Comparison of ENCODE assay signal across 17 mouse cellular contexts in genomic region chr1:70787146-70787545, GRCm38 (mm10).
DNase-seq lines count a peak whose midpoint lies in the region; ATAC-seq and TF ChIP-seq lines count a peak whose summit lies in the region.
"Had no signal": no experiment of that assay in that cellular context is flagged by ENCODE, and none has a peak within 500 bp of the region (broad histone marks: within the 10 kb centered on the region; RNA-seq: fewer than 3 reads in every experiment).

No protein-coding gene starts in this region.

- TF ChIP-seq CTCF in intestine, postnatal 0 days (IDR thresholded peaks at IDR 0.05; ENCODE audit: low read depth): peak; percentile 50
- peak; percentile 41 for TF ChIP-seq CTCF in lung, adult 2 months (IDR thresholded peaks at IDR 0.05; ENCODE audit: insufficient read depth, low read length)

- no peaks in the 10 kb centered on the region for H3K27me3 ChIP-seq in intestine, postnatal 0 days (replicated peaks; ENCODE audit: control insufficient read depth, insufficient read depth, low read length)
- no peaks in the 10 kb centered on the region for H3K27me3 ChIP-seq in intestine, embryonic 16.5 days (replicated peaks; ENCODE audit: control insufficient read depth, insufficient read depth, low read length)
- H3K27me3 ChIP-seq in hindbrain, embryonic 16.5 days (replicated peaks; ENCODE audit: control insufficient read depth, insufficient read depth, low read length): no peaks in the 10 kb centered on the region
- H3K27me3 ChIP-seq: heart, embryonic 15.5 days; hindbrain, embryonic 13.5 days; limb, embryonic 12.5 days; midbrain, embryonic 13.5 days had no signal

- no peak for TF ChIP-seq POLR2A in lung, adult 2 months (IDR thresholded peaks at IDR 0.05; ENCODE audit: borderline replicate concordance, extremely low read depth, low read depth, low read length)

- no peaks in the 10 kb centered on the region for H3K4me1 ChIP-seq in intestine, postnatal 0 days (replicated peaks; ENCODE audit: control insufficient read depth, insufficient read depth, low read length)
- no peaks in the 10 kb centered on the region for H3K4me1 ChIP-seq in intestine, embryonic 16.5 days (ENCODE audit: control insufficient read depth, insufficient read depth, low read length)
- no peaks in the 10 kb centered on the region for H3K4me1 ChIP-seq in lung, adult 2 months (ENCODE audit: control insufficient read depth, insufficient read depth, low read length)
- H3K4me1 ChIP-seq in ES-E14 (ENCODE audit: control insufficient read depth in 2 of 2, insufficient read depth in 2 of 2, low read length in 2 of 2, poor library complexity in 1 of 2): no peaks in the 10 kb centered on the region
- no peaks in the 10 kb centered on the region for H3K4me1 ChIP-seq in hindbrain, embryonic 16.5 days (ENCODE audit: control insufficient read depth, insufficient read depth, low read depth, low read length)
- H3K4me1 ChIP-seq: heart, embryonic 15.5 days; hindbrain, embryonic 13.5 days; limb, embryonic 12.5 days; midbrain, embryonic 13.5 days had no signal

- H3K36me3 ChIP-seq in intestine, postnatal 0 days (ENCODE audit: control insufficient read depth, insufficient read depth): no peaks in the 10 kb centered on the region
- H3K36me3 ChIP-seq in intestine, embryonic 16.5 days (ENCODE audit: control insufficient read depth, insufficient read depth, low read length): no peaks in the 10 kb centered on the region
- H3K36me3 ChIP-seq in ES-E14 (ENCODE audit: control insufficient read depth, insufficient read depth, low read length, poor library complexity, severe bottlenecking): no peaks in the 10 kb centered on the region
- H3K36me3 ChIP-seq in hindbrain, embryonic 16.5 days (ENCODE audit: control insufficient read depth, insufficient read depth, low read length): no peaks in the 10 kb centered on the region
- H3K36me3 ChIP-seq: heart, embryonic 15.5 days; hindbrain, embryonic 13.5 days; limb, embryonic 12.5 days; midbrain, embryonic 13.5 days had no signal

- H3K9me3 ChIP-seq in intestine, postnatal 0 days (ENCODE audit: control insufficient read depth): no peaks in the 10 kb centered on the region
- no peaks in the 10 kb centered on the region for H3K9me3 ChIP-seq in intestine, embryonic 16.5 days (ENCODE audit: control insufficient read depth, low read length)
- H3K9me3 ChIP-seq in ES-E14 (ENCODE audit: control insufficient read depth, insufficient read depth, low read depth, low read length): no peaks in the 10 kb centered on the region
- no peaks in the 10 kb centered on the region; the same call in 1 of the 2 replicates for H3K9me3 ChIP-seq in hindbrain, embryonic 16.5 days (ENCODE audit: control insufficient read depth, low read length)
- H3K9me3 ChIP-seq: heart, embryonic 15.5 days; hindbrain, embryonic 13.5 days; limb, embryonic 12.5 days; midbrain, embryonic 13.5 days had no signal

- no peak overlapping the region for H3K27ac ChIP-seq in intestine, postnatal 0 days (ENCODE audit: low read depth, low read length)
- H3K27ac ChIP-seq in intestine, embryonic 16.5 days (ENCODE audit: low read length): no peak overlapping the region
- H3K27ac ChIP-seq in ES-E14 (ENCODE audit: insufficient read depth, low read depth, low read length, poor library complexity, severe bottlenecking): no peak overlapping the region
- H3K27ac ChIP-seq in hindbrain, embryonic 16.5 days (ENCODE audit: low read depth, low read length): no peak overlapping the region
- H3K27ac ChIP-seq: heart, embryonic 15.5 days; hindbrain, embryonic 13.5 days; limb, embryonic 12.5 days; midbrain, embryonic 13.5 days had no signal

- ATAC-seq in intestine, postnatal 0 days: no peak
- ATAC-seq in intestine, embryonic 16.5 days: no peak
- ATAC-seq in megakaryocyte progenitor cell, adult 5-6 weeks (replicated peaks; ENCODE audit: poor library complexity): peak; percentile 46; the same call in 1 of the 2 replicates
- no peak for ATAC-seq in hindbrain, embryonic 16.5 days
- ATAC-seq: midbrain, embryonic 13.5 days had no signal

- no peak overlapping the region for H3K4me2 ChIP-seq in intestine, postnatal 0 days (replicated peaks; ENCODE audit: low read depth)
- no peak overlapping the region for H3K4me2 ChIP-seq in intestine, embryonic 16.5 days (ENCODE audit: low read depth, low read length)
- no peak overlapping the region for H3K4me2 ChIP-seq in hindbrain, embryonic 16.5 days (ENCODE audit: low read length)
- H3K4me2 ChIP-seq: heart, embryonic 15.5 days; hindbrain, embryonic 13.5 days; limb, embryonic 12.5 days; midbrain, embryonic 13.5 days had no signal

- DNase-seq in lung, adult 2 months: no peak
- no peak for DNase-seq in lung, adult 18-20 months
- peak; percentile 15 for DNase-seq in ES-E14 (ENCODE audit: low read depth, low spot score)
- DNase-seq in layer of hippocampus, postnatal 25 days (ENCODE audit: extremely low spot score in 1 of 2, low spot score in 1 of 2): no peak
- DNase-seq: gastrocnemius, postnatal 36 days; kidney, postnatal 10 days; lung, postnatal 14 days; right cerebral cortex, postnatal 25 days; thymus, adult 2 months had no signal

- no peak overlapping the region for H3K4me3 ChIP-seq in intestine, postnatal 0 days (ENCODE audit: low read depth, low read length)
- no peak overlapping the region for H3K4me3 ChIP-seq in intestine, embryonic 16.5 days (ENCODE audit: low read length)
- H3K4me3 ChIP-seq in lung, adult 2 months (replicated peaks; ENCODE audit: extremely low read depth, low read depth, low read length): no peak overlapping the region
- H3K4me3 ChIP-seq in ES-E14 (ENCODE audit: insufficient read depth in 1 of 2, low read depth in 1 of 2, low read length in 2 of 2, poor library complexity in 1 of 2, severe bottlenecking in 1 of 2): no peak overlapping the region
- no peak overlapping the region for H3K4me3 ChIP-seq in hindbrain, embryonic 16.5 days (ENCODE audit: low read length)
- H3K4me3 ChIP-seq: heart, embryonic 15.5 days; hindbrain, embryonic 13.5 days; limb, embryonic 12.5 days; midbrain, embryonic 13.5 days had no signal

- in situ Hi-C loops in ES-E14 (cut with MboI; ENCODE audit: low sequenced_read_pairs in 2 of 2, unreplicated experiment in 2 of 2): loop anchor here in 1 of 2 experiments (25.0 kb wide), 1 partner anchor 725 kb away; no protein-coding TSS in a partner anchor

- H3K9ac ChIP-seq in intestine, postnatal 0 days (ENCODE audit: low read depth, low read length): no peak overlapping the region
- no peak overlapping the region for H3K9ac ChIP-seq in intestine, embryonic 16.5 days (ENCODE audit: low read depth, low read length)
- no peak overlapping the region for H3K9ac ChIP-seq in ES-E14 (ENCODE audit: insufficient read depth, low read depth, low read length, poor library complexity, severe bottlenecking)
- no peak overlapping the region for H3K9ac ChIP-seq in hindbrain, embryonic 16.5 days (ENCODE audit: low read depth, low read length)
- H3K9ac ChIP-seq: heart, embryonic 15.5 days; hindbrain, embryonic 13.5 days; limb, embryonic 12.5 days; midbrain, embryonic 13.5 days had no signal

TF ChIP-seq in ES-E14, 5 proteins besides CTCF, POLR2A, EP300 and RAD21:
- TF ChIP-seq MAFK (IDR thresholded peaks at IDR 0.05; ENCODE audit: insufficient read depth, low read depth, low read length) (no peak), ZC3H11A (IDR thresholded peaks at IDR 0.05; ENCODE audit: borderline replicate concordance, low read depth, low read length) (peak; percentile 63)
